Mouse (Mus musculus): Measurements from ENCODE around the gene Gm20741. TPM values are rescaled to one million over a fixed set of nuclear protein-coding genes. Genes with fewer than 3 reads are reported as not detected.
A peak's percentile ranks its signal among the peaks of the same experiment; 100 is the strongest.

The Gm20741 gene
- total and polyA plus RNA-seq, 2 experiments from 2014 or later, result not detected

DNA sequence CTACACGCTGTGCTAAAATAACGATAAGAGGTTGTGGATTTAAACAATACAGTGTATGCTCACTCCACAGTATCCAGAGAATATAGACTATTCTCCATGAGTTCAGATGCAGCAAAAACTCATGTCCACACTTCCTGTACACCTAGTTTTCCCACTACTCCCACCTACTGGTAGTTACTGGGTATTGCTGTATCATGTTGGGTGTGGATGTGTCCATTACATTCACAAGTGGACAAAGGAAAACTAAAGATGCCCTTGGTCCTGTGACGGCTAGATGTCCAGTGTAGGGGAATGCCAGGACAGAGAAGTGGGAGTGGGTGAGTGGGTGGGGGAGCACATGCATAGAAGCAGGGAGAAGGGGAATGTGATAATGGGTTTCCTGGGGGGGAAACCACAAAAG, 11.7 kb upstream of the Gm20741 start:
- 71% methylated on average over 3 of the region's 3 CpGs for WGBS
- no peak for DNase-seq (ENCODE audit: low spot score)

DNA sequence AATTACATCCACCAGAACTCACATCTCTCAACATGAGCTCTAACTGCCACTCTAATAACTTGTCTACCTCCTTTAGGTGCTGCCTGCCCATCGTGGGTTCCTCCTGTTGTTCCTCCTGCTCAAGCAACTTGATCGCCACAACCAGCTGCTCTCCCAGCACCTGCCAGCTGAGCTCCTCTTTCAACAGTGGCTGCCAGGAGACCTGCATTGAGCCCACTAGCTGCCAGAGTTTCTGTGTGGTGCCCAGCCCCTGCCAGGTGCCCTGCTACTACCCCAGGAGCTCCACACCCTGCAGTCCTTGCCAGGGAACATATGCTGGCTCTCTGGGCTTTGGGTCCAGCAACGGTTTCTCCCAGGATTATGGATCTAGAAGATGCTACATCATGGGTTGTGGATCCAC, 8.0 kb upstream of the Gm20741 start, which contains the start of gene Krtap15:
Gene Krtap15 (plus strand): TSS at position 150 of the 400 bp plus-strand sequence.
- Histone ChIP-seq H3K36me3 (replicated peaks; ENCODE audit: control insufficient read depth, insufficient read depth, low read length) (no peaks in the 10 kb centered on the region), H3K4me3 (ENCODE audit: low read depth, low read length) (no peak within 1 kb of the TSS), H3K27me3 (ENCODE audit: control insufficient read depth, insufficient read depth, low read length) (no peaks in the 10 kb centered on the region), H3K4me2 (ENCODE audit: low read depth, low read length) (no peak within 1 kb of the TSS), H3K4me1 (ENCODE audit: control insufficient read depth, insufficient read depth) (no peaks in the 10 kb centered on the region), H3K27ac (ENCODE audit: low read depth) (no peak within 1 kb of the TSS), H3K9ac (replicated peaks; ENCODE audit: low read depth, low read length) (no peak within 1 kb of the TSS), H3K9me3 (replicated peaks; ENCODE audit: control insufficient read depth, low read length) (no peaks in the 10 kb centered on the region)
- WGBS, result 64% methylated on average over 3 of the region's 3 CpGs
- ATAC-seq (ENCODE audit: insufficient read depth, low read depth) (no peak), DNase-seq (ENCODE audit: low spot score) (no peak)
- TF ChIP-seq CTCF (IDR thresholded peaks at IDR 0.05; ENCODE audit: low read depth) (no peak), EP300 (IDR thresholded peaks at IDR 0.05; ENCODE audit: low read depth) (no peak)

More for the DNA sequence above, 11.7 kb upstream of the Gm20741 start:
- no peak for ATAC-seq (ENCODE audit: insufficient read depth, low read depth)
- Histone ChIP-seq H3K27ac (ENCODE audit: low read depth) (no peak overlapping the region), H3K36me3 (replicated peaks; ENCODE audit: control insufficient read depth, insufficient read depth, low read length) (no peaks in the 10 kb centered on the region), H3K4me2 (ENCODE audit: low read depth, low read length) (no peak overlapping the region), H3K9ac (replicated peaks; ENCODE audit: low read depth, low read length) (no peak overlapping the region), H3K27me3 (ENCODE audit: control insufficient read depth, insufficient read depth, low read length) (no peaks in the 10 kb centered on the region), H3K4me3 (ENCODE audit: low read depth, low read length) (no peak overlapping the region), H3K4me1 (ENCODE audit: control insufficient read depth, insufficient read depth) (no peaks in the 10 kb centered on the region), H3K9me3 (replicated peaks; ENCODE audit: control insufficient read depth, low read length) (no peaks in the 10 kb centered on the region)
- TF ChIP-seq EP300 (IDR thresholded peaks at IDR 0.05; ENCODE audit: low read depth) (no peak), CTCF (IDR thresholded peaks at IDR 0.05; ENCODE audit: low read depth) (peak; percentile 54)

DNA sequence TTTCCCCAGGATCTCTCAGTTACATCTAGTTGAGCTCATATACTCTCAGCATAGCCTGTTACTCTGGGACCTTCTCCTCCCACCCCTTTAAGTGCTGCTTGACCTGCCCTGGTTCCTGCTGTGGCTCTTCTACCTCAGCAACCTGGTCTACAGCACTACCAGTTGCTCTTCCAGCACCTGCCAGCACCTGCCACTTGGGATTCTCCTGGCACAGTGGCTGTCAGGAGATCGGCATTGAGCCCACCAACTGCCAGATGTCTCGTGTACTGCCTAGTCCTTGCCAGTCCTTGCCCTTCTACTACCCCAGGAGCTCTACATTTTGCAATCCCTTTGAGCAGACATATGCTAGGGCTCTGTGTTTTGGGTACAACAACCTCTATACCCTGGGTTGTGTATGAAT, 25.2 kb downstream of the Gm20741 start:
- ATAC-seq (ENCODE audit: insufficient read depth, low read depth) (no peak), DNase-seq (ENCODE audit: low spot score) (no peak)
- H3K36me3 ChIP-seq (replicated peaks; ENCODE audit: control insufficient read depth, insufficient read depth, low read length), result no peaks in the 10 kb centered on the region
- 56% methylated on average over 2 of the region's 2 CpGs for WGBS
- no peaks in the 10 kb centered on the region for H3K9me3 ChIP-seq (replicated peaks; ENCODE audit: control insufficient read depth, low read length)
- no peak for TF ChIP-seq EP300 (IDR thresholded peaks at IDR 0.05; ENCODE audit: low read depth)
- TF ChIP-seq CTCF (IDR thresholded peaks at IDR 0.05; ENCODE audit: low read depth), result no peak
- H3K4me3 ChIP-seq (ENCODE audit: low read depth, low read length), result no peak overlapping the region
- no peak overlapping the region for H3K27ac ChIP-seq (ENCODE audit: low read depth)
- no peaks in the 10 kb centered on the region for H3K27me3 ChIP-seq (ENCODE audit: control insufficient read depth, insufficient read depth, low read length)
- no peak overlapping the region for H3K9ac ChIP-seq (replicated peaks; ENCODE audit: low read depth, low read length)
- no peaks in the 10 kb centered on the region for H3K4me1 ChIP-seq (ENCODE audit: control insufficient read depth, insufficient read depth)
- H3K4me2 ChIP-seq (ENCODE audit: low read depth, low read length), result no peak overlapping the region

DNA sequence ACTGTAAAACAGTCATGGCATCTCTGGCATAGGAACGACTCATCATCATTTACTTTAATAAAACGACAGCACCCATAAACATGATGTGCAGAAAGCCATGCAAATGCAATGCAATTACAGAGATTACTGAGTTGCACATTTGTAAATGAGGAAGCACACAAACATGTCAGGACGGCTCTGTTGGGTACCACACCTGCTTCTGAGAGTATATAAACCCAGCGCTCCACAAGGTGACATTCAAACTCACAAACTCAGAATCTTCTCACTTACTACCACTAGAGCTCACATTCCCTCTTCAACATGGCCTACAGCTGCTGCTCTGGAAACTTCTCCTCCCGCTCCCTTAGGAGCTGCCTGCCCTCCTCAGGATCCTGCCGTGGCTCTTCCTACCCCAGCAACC, 34.4 kb downstream of the Gm20741 start, which contains the start of gene Gm5965:
Gene Gm5965 (plus strand): TSS at position 301 of the 400 bp plus-strand sequence.
- Histone ChIP-seq H3K4me3 (ENCODE audit: low read depth, low read length) (no peak within 1 kb of the TSS), H3K27me3 (ENCODE audit: control insufficient read depth, insufficient read depth, low read length) (no peaks in the 10 kb centered on the region), H3K9me3 (replicated peaks; ENCODE audit: control insufficient read depth, low read length) (no peaks in the 10 kb centered on the region), H3K4me2 (ENCODE audit: low read depth, low read length) (no peak within 1 kb of the TSS), H3K9ac (replicated peaks; ENCODE audit: low read depth, low read length) (no peak within 1 kb of the TSS), H3K27ac (ENCODE audit: low read depth) (no peak within 1 kb of the TSS), H3K36me3 (replicated peaks; ENCODE audit: control insufficient read depth, insufficient read depth, low read length) (no peaks in the 10 kb centered on the region), H3K4me1 (ENCODE audit: control insufficient read depth, insufficient read depth) (no peaks in the 10 kb centered on the region)
- WGBS, result 71% methylated on average over 5 of the region's 6 CpGs
- DNase-seq (ENCODE audit: low spot score), result no peak
- TF ChIP-seq EP300 (IDR thresholded peaks at IDR 0.05; ENCODE audit: low read depth), result no peak
- TF ChIP-seq CTCF (IDR thresholded peaks at IDR 0.05; ENCODE audit: low read depth), result no peak
- no peak for ATAC-seq (ENCODE audit: insufficient read depth, low read depth)

- Histone ChIP-seq H3K9ac (replicated peaks; ENCODE audit: low read depth, low read length) (no peak within 1 kb of the TSS), H3K36me3 (replicated peaks; ENCODE audit: control insufficient read depth, insufficient read depth, low read length) (no peaks in the 10 kb centered on the region)
- DNase-seq (ENCODE audit: low spot score), result no peak
Measured at GRCm38 (mm10) chr16:88774106-88774505, 37.9 kb downstream of the Gm20741 start, which contains the start of gene 2310057N15Rik. TSS of gene 2310057N15Rik (minus strand) at chr16:88774206.

More at GRCm38 (mm10) chr16:88774106-88774505, 37.9 kb downstream of the Gm20741 start, which contains the start of gene 2310057N15Rik:
- no peaks in the 10 kb centered on the region for H3K9me3 ChIP-seq (replicated peaks; ENCODE audit: control insufficient read depth, low read length)
- no peaks in the 10 kb centered on the region for H3K27me3 ChIP-seq (ENCODE audit: control insufficient read depth, insufficient read depth, low read length)
- no peaks in the 10 kb centered on the region for H3K4me1 ChIP-seq (ENCODE audit: control insufficient read depth, insufficient read depth)
- H3K4me3 ChIP-seq (ENCODE audit: low read depth, low read length), result no peak within 1 kb of the TSS
- 60% methylated on average over 2 of the region's 2 CpGs for WGBS
- ATAC-seq (ENCODE audit: insufficient read depth, low read depth), result no peak
- H3K4me2 ChIP-seq (ENCODE audit: low read depth, low read length), result no peak within 1 kb of the TSS
- TF ChIP-seq EP300 (IDR thresholded peaks at IDR 0.05; ENCODE audit: low read depth) (no peak), CTCF (IDR thresholded peaks at IDR 0.05; ENCODE audit: low read depth) (no peak)
- no peak within 1 kb of the TSS for H3K27ac ChIP-seq (ENCODE audit: low read depth)

Other genes starting within 250 kb of the Gm20741 start
- 6.8 TPM in 1 of 2 replicates, not detected in the other for gene Cldn8, start 249.0 kb downstream of the Gm20741 start, total RNA-seq (2014; rRNA removed; ENCODE audit: low replicate concordance)
- 0.14 TPM in 1 of 2 replicates, not detected in the other for gene Cldn8, start 249.0 kb downstream of the Gm20741 start, polyA plus RNA-seq (2015; fragmentation: Nextera tagmentation; extraction: Ambion mirVana)
- gene Krtap24-1, start 199.9 kb downstream of the Gm20741 start, total RNA-seq (2014; rRNA removed; ENCODE audit: low replicate concordance), result not detected in 2 replicates
- gene Krtap24-1, start 199.9 kb downstream of the Gm20741 start, polyA plus RNA-seq (2015; fragmentation: Nextera tagmentation; extraction: Ambion mirVana), result not detected in 2 replicates
- not detected in 2 replicates for gene 2310079G19Rik, start 184.6 kb downstream of the Gm20741 start, total RNA-seq (2014; rRNA removed; ENCODE audit: low replicate concordance)
- not detected in 2 replicates for gene 2310079G19Rik, start 184.6 kb downstream of the Gm20741 start, polyA plus RNA-seq (2015; fragmentation: Nextera tagmentation; extraction: Ambion mirVana)
- not detected in 2 replicates for gene Krtap26-1, start 164.4 kb downstream of the Gm20741 start, total RNA-seq (2014; rRNA removed; ENCODE audit: low replicate concordance)
- not detected in 2 replicates for gene Krtap26-1, start 164.4 kb downstream of the Gm20741 start, polyA plus RNA-seq (2015; fragmentation: Nextera tagmentation; extraction: Ambion mirVana)
- not detected in 2 replicates for gene Krtap27-1, start 140.5 kb downstream of the Gm20741 start, total RNA-seq (2014; rRNA removed; ENCODE audit: low replicate concordance)
- gene Krtap27-1, start 140.5 kb downstream of the Gm20741 start, polyA plus RNA-seq (2015; fragmentation: Nextera tagmentation; extraction: Ambion mirVana), result not detected in 2 replicates
- not detected in 2 replicates for gene 2310061N02Rik, start 104.3 kb downstream of the Gm20741 start, total RNA-seq (2014; rRNA removed; ENCODE audit: low replicate concordance)
- gene 2310061N02Rik, start 104.3 kb downstream of the Gm20741 start, polyA plus RNA-seq (2015; fragmentation: Nextera tagmentation; extraction: Ambion mirVana), result not detected in 2 replicates
- gene Krtap13-1, start 83.4 kb downstream of the Gm20741 start, total RNA-seq (2014; rRNA removed; ENCODE audit: low replicate concordance), result not detected in 2 replicates
- not detected in 2 replicates for gene Krtap13-1, start 83.4 kb downstream of the Gm20741 start, polyA plus RNA-seq (2015; fragmentation: Nextera tagmentation; extraction: Ambion mirVana)
- gene Krtap13, start 60.6 kb downstream of the Gm20741 start, total RNA-seq (2014; rRNA removed; ENCODE audit: low replicate concordance), result not detected in 2 replicates
- not detected in 2 replicates for gene Krtap13, start 60.6 kb downstream of the Gm20741 start, polyA plus RNA-seq (2015; fragmentation: Nextera tagmentation; extraction: Ambion mirVana)
- not detected in 2 replicates for gene 2310034C09Rik, start 53.4 kb downstream of the Gm20741 start, total RNA-seq (2014; rRNA removed; ENCODE audit: low replicate concordance)
- not detected in 2 replicates for gene 2310034C09Rik, start 53.4 kb downstream of the Gm20741 start, polyA plus RNA-seq (2015; fragmentation: Nextera tagmentation; extraction: Ambion mirVana)
- gene 2310057N15Rik, start 38.0 kb downstream of the Gm20741 start, total RNA-seq (2014; rRNA removed; ENCODE audit: low replicate concordance), result not detected in 2 replicates
- not detected in 2 replicates for gene 2310057N15Rik, start 38.0 kb downstream of the Gm20741 start, polyA plus RNA-seq (2015; fragmentation: Nextera tagmentation; extraction: Ambion mirVana)
- gene Gm5965, start 34.3 kb downstream of the Gm20741 start, total RNA-seq (2014; rRNA removed; ENCODE audit: low replicate concordance), result not detected in 2 replicates
- not detected in 2 replicates for gene Gm5965, start 34.3 kb downstream of the Gm20741 start, polyA plus RNA-seq (2015; fragmentation: Nextera tagmentation; extraction: Ambion mirVana)
- gene Krtap15, start 8.0 kb upstream of the Gm20741 start, total RNA-seq (2014; rRNA removed; ENCODE audit: low replicate concordance), result not detected in 2 replicates
- gene Krtap15, start 8.0 kb upstream of the Gm20741 start, polyA plus RNA-seq (2015; fragmentation: Nextera tagmentation; extraction: Ambion mirVana), result not detected in 2 replicates
- not detected in 2 replicates for gene Krtap14, start 13.9 kb upstream of the Gm20741 start, total RNA-seq (2014; rRNA removed; ENCODE audit: low replicate concordance)
- not detected in 2 replicates for gene Krtap14, start 13.9 kb upstream of the Gm20741 start, polyA plus RNA-seq (2015; fragmentation: Nextera tagmentation; extraction: Ambion mirVana)
- gene Krtap19-1, start 57.2 kb upstream of the Gm20741 start, total RNA-seq (2014; rRNA removed; ENCODE audit: low replicate concordance), result not detected in 2 replicates
- gene Krtap19-1, start 57.2 kb upstream of the Gm20741 start, polyA plus RNA-seq (2015; fragmentation: Nextera tagmentation; extraction: Ambion mirVana), result not detected in 2 replicates
- gene Krtap19-2, start 62.0 kb upstream of the Gm20741 start, total RNA-seq (2014; rRNA removed; ENCODE audit: low replicate concordance), result not detected in 2 replicates
- gene Krtap19-2, start 62.0 kb upstream of the Gm20741 start, polyA plus RNA-seq (2015; fragmentation: Nextera tagmentation; extraction: Ambion mirVana), result not detected in 2 replicates
- not detected in 2 replicates for gene Krtap19-3, start 65.8 kb upstream of the Gm20741 start, total RNA-seq (2014; rRNA removed; ENCODE audit: low replicate concordance)
- not detected in 2 replicates for gene Krtap19-3, start 65.8 kb upstream of the Gm20741 start, polyA plus RNA-seq (2015; fragmentation: Nextera tagmentation; extraction: Ambion mirVana)
- not detected in 2 replicates for gene Krtap19-4, start 72.9 kb upstream of the Gm20741 start, total RNA-seq (2014; rRNA removed; ENCODE audit: low replicate concordance)
- not detected in 2 replicates for gene Krtap19-4, start 72.9 kb upstream of the Gm20741 start, polyA plus RNA-seq (2015; fragmentation: Nextera tagmentation; extraction: Ambion mirVana)
- not detected in 2 replicates for gene Krtap19-5, start 84.2 kb upstream of the Gm20741 start, total RNA-seq (2014; rRNA removed; ENCODE audit: low replicate concordance)
- gene Krtap19-5, start 84.2 kb upstream of the Gm20741 start, polyA plus RNA-seq (2015; fragmentation: Nextera tagmentation; extraction: Ambion mirVana), result not detected in 2 replicates
- gene Krtap19-9b, start 120.0 kb upstream of the Gm20741 start, total RNA-seq (2014; rRNA removed; ENCODE audit: low replicate concordance), result not detected in 2 replicates
- gene Krtap19-9b, start 120.0 kb upstream of the Gm20741 start, polyA plus RNA-seq (2015; fragmentation: Nextera tagmentation; extraction: Ambion mirVana), result not detected in 2 replicates
- gene Krtap16-3, start 150.7 kb upstream of the Gm20741 start, total RNA-seq (2014; rRNA removed; ENCODE audit: low replicate concordance), result not detected in 2 replicates
- not detected in 2 replicates for gene Krtap16-3, start 150.7 kb upstream of the Gm20741 start, polyA plus RNA-seq (2015; fragmentation: Nextera tagmentation; extraction: Ambion mirVana)
- gene Krtap22-2, start 198.5 kb upstream of the Gm20741 start, total RNA-seq (2014; rRNA removed; ENCODE audit: low replicate concordance), result not detected in 2 replicates
- not detected in 2 replicates for gene Krtap22-2, start 198.5 kb upstream of the Gm20741 start, polyA plus RNA-seq (2015; fragmentation: Nextera tagmentation; extraction: Ambion mirVana)
- not detected in 2 replicates for gene Gm10229, start 203.1 kb upstream of the Gm20741 start, total RNA-seq (2014; rRNA removed; ENCODE audit: low replicate concordance)
- not detected in 2 replicates for gene Gm10229, start 203.1 kb upstream of the Gm20741 start, polyA plus RNA-seq (2015; fragmentation: Nextera tagmentation; extraction: Ambion mirVana)
- gene Krtap6-1, start 219.5 kb upstream of the Gm20741 start, total RNA-seq (2014; rRNA removed; ENCODE audit: low replicate concordance), result not detected in 2 replicates
- gene Krtap6-1, start 219.5 kb upstream of the Gm20741 start, polyA plus RNA-seq (2015; fragmentation: Nextera tagmentation; extraction: Ambion mirVana), result not detected in 2 replicates
- not detected in 2 replicates for gene Gm10228, start 229.3 kb upstream of the Gm20741 start, total RNA-seq (2014; rRNA removed; ENCODE audit: low replicate concordance)
- gene Gm10228, start 229.3 kb upstream of the Gm20741 start, polyA plus RNA-seq (2015; fragmentation: Nextera tagmentation; extraction: Ambion mirVana), result not detected in 2 replicates
- not detected in 2 replicates for gene Krtap6-5, start 235.7 kb upstream of the Gm20741 start, total RNA-seq (2014; rRNA removed; ENCODE audit: low replicate concordance)
- not detected in 2 replicates for gene Krtap6-5, start 235.7 kb upstream of the Gm20741 start, polyA plus RNA-seq (2015; fragmentation: Nextera tagmentation; extraction: Ambion mirVana)

Data from heart, postnatal 0 days (tissue).